Mouse (Mus musculus) induced T-regulatory cell, adult 2 months (primary cell): ENCODE results near the gene Adh1.

Experiments
- DNase-seq: peaks from one replicate; pipeline ENCODE4 v3.0.0-alpha.2; 2012; ENCODE audit warnings: low read depth

The Adh1 gene

GRCm38 (mm10) chr3:138260721-138261669, at the start of gene Adh1:
Gene Adh1 (plus strand): TSS chr3:138260991.
- no peak for DNase-seq

DNA sequence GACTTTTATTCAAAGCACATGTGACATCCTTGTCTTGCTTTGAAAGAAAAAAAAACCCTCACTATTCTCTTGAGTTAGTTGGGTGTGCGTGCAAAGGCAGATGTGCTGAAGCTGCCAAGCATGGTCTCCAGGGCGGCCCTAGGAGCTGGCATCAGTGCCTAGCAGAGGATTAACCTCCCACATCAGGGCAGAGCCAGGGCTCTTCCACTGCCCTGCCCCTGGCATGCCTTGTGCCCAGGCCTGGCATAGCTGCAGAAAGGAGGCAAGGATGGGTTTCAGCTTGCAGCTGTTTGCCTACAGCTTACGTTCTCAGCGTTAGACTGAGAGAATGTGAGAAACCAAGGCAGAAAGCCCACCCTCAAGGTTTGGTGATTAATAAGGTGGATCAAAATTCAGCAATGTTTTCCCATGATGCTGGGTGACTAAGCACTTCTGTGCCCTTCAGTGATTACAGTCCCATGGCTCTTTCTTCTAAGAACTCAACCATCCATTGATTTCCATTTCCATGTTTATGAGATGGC, 48.3 kb upstream of the Adh1 start:
- no peak for DNase-seq

DNA sequence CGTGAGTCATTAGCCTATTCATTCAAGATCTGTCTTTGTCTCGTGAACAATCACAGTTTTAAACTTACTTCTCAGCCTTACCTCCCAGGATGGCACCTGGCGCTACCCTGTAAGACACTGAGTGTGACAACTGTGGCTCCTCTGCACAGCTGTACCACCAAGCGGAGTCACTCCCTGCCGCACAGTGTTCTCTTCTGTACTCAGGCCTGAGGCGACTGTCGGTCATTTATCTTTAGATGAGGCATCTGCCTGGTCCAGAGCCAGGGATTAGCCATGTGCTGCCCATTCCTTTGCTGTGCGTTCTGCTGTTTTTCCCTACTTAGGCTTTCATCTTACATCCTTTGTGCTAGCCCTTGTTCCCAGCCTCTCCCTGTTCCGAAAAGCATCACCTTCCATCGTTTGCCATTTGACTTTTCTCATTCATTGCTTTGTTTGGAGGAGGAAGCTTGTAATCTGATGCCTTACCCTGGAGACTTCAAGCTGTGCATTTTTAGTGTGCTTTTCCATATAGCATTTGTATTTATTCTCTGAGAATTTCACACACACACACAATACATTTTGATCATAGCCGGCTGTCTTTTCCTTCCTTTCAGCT, 45.3 kb upstream of the Adh1 start:
- no peak for DNase-seq

GRCm38 (mm10) chr3:138216091-138216490, 44.7 kb upstream of the Adh1 start:
- DNase-seq = no peak

- no peak for DNase-seq
Observed at GRCm38 (mm10) chr3:138217631-138218264, 43.0 kb upstream of the Adh1 start, which contains the start of gene Adh7. Gene Adh7 (plus strand): TSS chr3:138217760.

GRCm38 (mm10) chr3:138221116-138221515, 39.7 kb upstream of the Adh1 start:
- no peak for DNase-seq

- DNase-seq = no peak
Observed at GRCm38 (mm10) chr3:138222511-138222910, 38.3 kb upstream of the Adh1 start.

DNA sequence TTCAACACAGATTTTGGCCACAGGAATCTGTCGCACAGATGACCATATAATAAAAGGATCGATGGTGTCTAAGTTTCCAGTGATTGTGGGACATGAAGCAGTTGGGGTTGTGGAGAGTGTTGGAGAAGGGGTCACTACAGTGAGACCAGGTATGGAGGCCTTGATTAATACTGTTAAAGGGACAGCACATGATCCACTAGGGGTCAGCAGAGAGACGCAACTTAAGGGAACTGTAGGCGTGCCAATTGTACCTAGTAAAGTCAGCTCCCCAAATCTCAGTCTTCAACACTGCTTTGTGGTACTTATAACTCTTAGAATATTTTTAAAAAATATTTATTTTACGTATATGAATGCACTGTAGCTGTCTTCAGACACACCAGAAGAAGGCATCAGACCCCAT, 37.8 kb upstream of the Adh1 start:
- DNase-seq = peak; percentile 87

- no peak for DNase-seq
Observed at GRCm38 (mm10) chr3:138224363-138224954, 36.3 kb upstream of the Adh1 start.

GRCm38 (mm10) chr3:138225331-138225730, 35.5 kb upstream of the Adh1 start:
- DNase-seq = no peak

DNA sequence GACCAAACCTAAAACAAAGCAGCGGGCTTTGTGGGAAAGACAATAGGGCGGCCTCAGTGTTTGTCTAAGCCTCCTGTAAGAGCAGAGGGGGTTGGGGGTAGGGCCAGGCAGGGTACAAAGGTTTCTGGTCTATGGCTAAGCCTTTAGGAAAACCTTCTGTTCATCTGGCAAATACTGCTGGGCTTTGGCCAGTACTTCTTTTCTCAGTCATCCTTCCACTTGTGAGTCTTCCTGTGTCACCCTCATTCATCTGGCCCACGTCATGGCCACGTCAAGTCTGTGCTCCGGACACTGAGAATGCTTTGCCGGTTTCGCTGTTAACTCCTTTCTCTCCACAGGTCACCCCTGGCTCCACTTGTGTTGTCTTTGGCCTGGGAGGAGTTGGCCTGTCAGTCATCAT, 34.9 kb upstream of the Adh1 start:
- DNase-seq = no peak

DNA sequence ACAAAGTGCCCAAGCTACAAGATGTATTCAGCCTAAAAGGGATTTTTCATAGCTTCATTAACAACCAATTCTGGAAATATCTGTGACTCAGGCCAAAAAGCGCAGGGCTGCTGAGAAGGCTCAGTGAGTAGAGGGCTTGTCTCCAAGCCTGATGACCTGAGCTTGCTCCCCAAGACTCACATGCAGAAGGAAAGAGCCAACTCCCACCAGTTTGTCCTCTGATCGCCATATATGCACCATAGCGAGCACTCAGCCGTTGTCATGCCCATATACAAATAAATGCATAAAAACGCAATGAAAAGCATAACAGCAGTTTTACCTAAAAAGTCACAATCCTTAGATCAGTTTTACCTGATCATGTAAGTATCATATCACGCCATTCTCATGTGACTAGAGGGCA, 34.3 kb upstream of the Adh1 start:
- no peak for DNase-seq

GRCm38 (mm10) chr3:138227082-138227481, 33.7 kb upstream of the Adh1 start:
- no peak for DNase-seq

GRCm38 (mm10) chr3:138227782-138228181, 33.0 kb upstream of the Adh1 start:
- no peak for DNase-seq

DNA sequence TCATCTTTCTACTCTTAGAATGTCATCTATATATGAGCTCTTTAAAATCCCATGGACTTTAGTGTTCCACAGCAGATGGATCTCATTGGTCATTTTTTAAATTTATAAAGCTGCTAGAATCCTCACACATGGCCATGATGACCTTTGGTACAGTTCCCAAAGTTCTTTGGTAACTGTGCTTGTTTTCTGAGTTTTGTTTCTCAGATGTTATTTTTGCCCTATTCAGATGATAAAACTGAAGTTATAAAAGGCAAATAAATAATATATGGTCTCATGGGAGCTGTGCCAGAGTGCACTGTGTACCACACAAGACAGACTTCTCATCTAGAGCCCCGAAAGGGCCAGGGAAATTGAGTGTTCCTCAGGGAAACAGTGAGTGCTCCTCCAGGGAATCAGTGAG, 31.3 kb upstream of the Adh1 start:
- no peak for DNase-seq

DNA sequence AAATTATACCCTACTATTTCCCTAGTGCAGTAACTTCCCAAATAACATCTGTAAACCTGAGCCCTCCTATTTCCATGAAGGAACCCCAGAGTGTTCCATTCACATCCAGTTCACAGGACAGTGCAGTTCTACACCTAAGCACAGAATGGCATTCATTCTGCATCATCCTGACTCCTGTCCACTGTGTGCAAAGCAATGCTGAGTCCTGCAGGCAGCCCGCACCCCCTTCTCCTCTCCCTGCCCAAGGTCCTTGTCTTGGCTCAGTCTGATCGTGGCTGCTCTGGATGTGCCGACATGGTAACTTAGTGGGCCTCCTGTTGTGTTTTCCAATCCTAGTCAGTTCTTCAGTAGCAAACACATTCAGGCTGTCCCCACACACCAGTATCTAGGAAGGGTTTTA, 30.5 kb upstream of the Adh1 start:
- DNase-seq = no peak

DNA sequence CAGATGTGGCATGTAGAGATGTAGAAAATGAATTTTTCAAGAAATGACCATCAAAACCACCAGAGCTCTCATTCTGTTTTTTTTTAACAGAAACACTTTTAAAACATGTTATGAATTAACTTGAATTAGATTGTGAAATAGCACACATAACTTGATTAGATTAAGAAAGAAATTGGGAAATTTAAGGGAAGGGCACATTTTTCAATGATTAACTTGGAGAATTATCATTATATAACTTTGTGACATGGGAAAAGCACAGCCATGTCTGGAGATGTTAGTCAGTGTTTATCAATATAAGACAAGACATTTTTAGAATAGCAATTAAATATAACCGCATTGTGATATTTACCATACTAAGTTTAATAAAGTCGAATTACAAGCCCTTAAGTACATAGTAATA, 29.3 kb upstream of the Adh1 start:
- no peak for DNase-seq

GRCm38 (mm10) chr3:138236546-138237163, 24.1 kb upstream of the Adh1 start:
- DNase-seq = no peak

DNA sequence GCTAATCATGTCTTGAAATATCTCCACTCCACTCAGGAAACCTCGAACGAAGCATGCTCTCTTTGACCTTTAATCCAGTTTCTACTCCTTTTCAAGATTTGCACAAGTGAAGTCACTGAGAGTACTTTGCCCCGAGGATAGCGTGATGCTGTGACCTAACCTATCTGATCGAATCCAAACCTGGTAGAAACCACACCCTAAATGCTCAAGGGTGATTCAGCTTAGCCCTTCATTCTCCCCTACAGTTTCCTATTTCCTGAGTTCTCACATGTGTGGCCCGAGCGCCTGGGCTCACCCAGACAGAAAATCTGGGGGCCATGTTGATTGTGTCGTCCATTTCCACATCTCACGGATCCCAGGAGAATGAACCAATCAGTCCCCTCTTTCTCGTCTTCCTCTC, 22.7 kb upstream of the Adh1 start:
- DNase-seq = no peak

DNA sequence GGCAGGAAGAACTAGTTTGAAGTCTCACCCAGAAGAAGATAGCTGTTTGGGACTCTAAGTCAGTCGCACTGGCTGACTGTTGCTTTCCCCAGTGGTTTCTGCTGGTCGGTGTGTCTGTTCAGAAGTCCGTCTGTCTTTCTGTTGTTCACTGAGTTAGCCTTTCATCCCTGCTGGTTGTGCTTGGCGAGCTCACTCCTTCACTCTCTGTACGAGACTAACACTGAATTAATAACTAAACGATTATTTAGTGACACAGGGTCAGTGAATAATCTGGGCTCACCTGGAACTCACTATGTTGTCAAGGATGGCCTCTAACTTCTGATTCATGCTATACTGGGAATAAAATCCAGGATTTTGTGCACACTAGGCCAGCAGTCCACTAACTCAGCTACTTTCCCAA, 21.3 kb upstream of the Adh1 start:
- DNase-seq = peak; percentile 8

GRCm38 (mm10) chr3:138240411-138240810, 20.4 kb upstream of the Adh1 start:
- peak; percentile 48 for DNase-seq

DNA sequence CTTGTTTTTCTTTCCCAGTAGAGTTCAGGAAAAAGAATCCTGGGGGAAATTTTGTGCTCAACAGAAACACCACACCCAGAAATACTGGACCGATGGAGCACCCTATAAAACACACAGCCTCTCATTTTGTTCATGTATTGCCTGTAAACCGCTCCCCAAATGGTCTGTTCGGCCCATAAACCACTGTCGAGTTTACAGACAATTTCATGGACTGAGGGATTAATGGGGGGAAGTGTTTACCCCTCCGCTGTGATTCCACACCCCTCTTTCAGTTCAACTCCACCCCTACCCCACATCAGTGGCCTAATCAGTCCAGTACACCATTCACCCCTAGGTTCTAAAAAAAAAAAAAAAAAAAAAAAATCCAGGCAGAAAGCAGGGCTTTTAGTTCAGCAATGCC, 19.8 kb upstream of the Adh1 start:
- peak; percentile 5 for DNase-seq
